Mouse (Mus musculus): ENCODE results near the gene Gna15. TPM values are rescaled to one million over a fixed set of nuclear protein-coding genes. Genes with fewer than 3 reads are reported as not detected.

Gna15 gene
- polyA plus RNA-seq, 1 experiment, result 1.4 TPM

GRCm38 (mm10) chr10:81542727-81543460, 18.9 kb upstream of the Gna15 start:
- WGBS, result 62% methylated on average over 7 of the region's 7 CpGs
- H3K4me1 ChIP-seq (ENCODE audit: control insufficient read depth, insufficient read depth, low read length), result peaks cover 49% of the 10 kb centered on the region
- no peak for TF ChIP-seq POLR2A (IDR thresholded peaks at IDR 0.05; ENCODE audit: borderline replicate concordance, insufficient read depth, low read length)
- TF ChIP-seq CTCF (IDR thresholded peaks at IDR 0.05; ENCODE audit: borderline replicate concordance, insufficient read depth, low read depth, low read length), result no peak
- DNase-seq, result no peak
- H3K4me3 ChIP-seq (replicated peaks; ENCODE audit: insufficient read depth, low read depth, low read length), result peak overlapping the region; percentile 24
- H3K27me3 ChIP-seq (ENCODE audit: control insufficient read depth, insufficient read depth, low read length), result no peaks in the 10 kb centered on the region
- no peak overlapping the region for H3K27ac ChIP-seq (ENCODE audit: insufficient read depth, low read length)

- no peak for DNase-seq
- Histone ChIP-seq H3K27me3 (ENCODE audit: control insufficient read depth, insufficient read depth, low read length) (no peaks in the 10 kb centered on the region), H3K4me3 (replicated peaks; ENCODE audit: insufficient read depth, low read depth, low read length) (no peak overlapping the region), H3K27ac (ENCODE audit: insufficient read depth, low read length) (0 out of 2 replicates have a peak overlapping the region, but pooled peaks have one; percentile 36), H3K4me1 (ENCODE audit: control insufficient read depth, insufficient read depth, low read length) (peaks cover 52% of the 10 kb centered on the region)
- WGBS, result 48% methylated on average over 10 of the region's 10 CpGs
- TF ChIP-seq POLR2A (IDR thresholded peaks at IDR 0.05; ENCODE audit: borderline replicate concordance, insufficient read depth, low read length) (no peak), CTCF (IDR thresholded peaks at IDR 0.05; ENCODE audit: borderline replicate concordance, insufficient read depth, low read depth, low read length) (no peak)
Measured at GRCm38 (mm10) chr10:81541803-81542202, 17.8 kb upstream of the Gna15 start.

GRCm38 (mm10) chr10:81541363-81541762, 17.3 kb upstream of the Gna15 start:
- Histone ChIP-seq H3K27me3 (ENCODE audit: control insufficient read depth, insufficient read depth, low read length) (no peaks in the 10 kb centered on the region), H3K4me3 (replicated peaks; ENCODE audit: insufficient read depth, low read depth, low read length) (no peak overlapping the region), H3K4me1 (ENCODE audit: control insufficient read depth, insufficient read depth, low read length) (peaks cover 52% of the 10 kb centered on the region), H3K27ac (ENCODE audit: insufficient read depth, low read length) (0 out of 2 replicates have a peak overlapping the region, but pooled peaks have one; percentile 36)
- no peak for DNase-seq
- no peak for TF ChIP-seq POLR2A (IDR thresholded peaks at IDR 0.05; ENCODE audit: borderline replicate concordance, insufficient read depth, low read length)
- no peak for TF ChIP-seq CTCF (IDR thresholded peaks at IDR 0.05; ENCODE audit: borderline replicate concordance, insufficient read depth, low read depth, low read length)
- 41% methylated on average over 5 of the region's 5 CpGs for WGBS

GRCm38 (mm10) chr10:81538321-81539048, 14.5 kb upstream of the Gna15 start:
- no peak for DNase-seq

GRCm38 (mm10) chr10:81537429-81537828, 13.4 kb upstream of the Gna15 start:
- Histone ChIP-seq H3K4me1 (ENCODE audit: control insufficient read depth, insufficient read depth, low read length) (peaks cover 43% of the 10 kb centered on the region), H3K27ac (ENCODE audit: insufficient read depth, low read length) (no peak overlapping the region), H3K27me3 (ENCODE audit: control insufficient read depth, insufficient read depth, low read length) (no peaks in the 10 kb centered on the region), H3K4me3 (replicated peaks; ENCODE audit: insufficient read depth, low read depth, low read length) (no peak overlapping the region)
- 94% methylated on average over 2 of the region's 2 CpGs for WGBS
- DNase-seq, result no peak
- TF ChIP-seq CTCF (IDR thresholded peaks at IDR 0.05; ENCODE audit: borderline replicate concordance, insufficient read depth, low read depth, low read length) (no peak), POLR2A (IDR thresholded peaks at IDR 0.05; ENCODE audit: borderline replicate concordance, insufficient read depth, low read length) (no peak)

More at GRCm38 (mm10) chr10:81538321-81539048, 14.5 kb upstream of the Gna15 start:
- TF ChIP-seq CTCF (IDR thresholded peaks at IDR 0.05; ENCODE audit: borderline replicate concordance, insufficient read depth, low read depth, low read length), result no peak
- no peak for TF ChIP-seq POLR2A (IDR thresholded peaks at IDR 0.05; ENCODE audit: borderline replicate concordance, insufficient read depth, low read length)
- 56% methylated on average over 3 of the region's 3 CpGs for WGBS
- H3K27ac ChIP-seq (ENCODE audit: insufficient read depth, low read length), result 0 out of 2 replicates have a peak overlapping the region, but pooled peaks have one; percentile 10
- peaks cover 53% of the 10 kb centered on the region for H3K4me1 ChIP-seq (ENCODE audit: control insufficient read depth, insufficient read depth, low read length)
- H3K27me3 ChIP-seq (ENCODE audit: control insufficient read depth, insufficient read depth, low read length), result no peaks in the 10 kb centered on the region
- no peak overlapping the region for H3K4me3 ChIP-seq (replicated peaks; ENCODE audit: insufficient read depth, low read depth, low read length)

GRCm38 (mm10) chr10:81536734-81537133, 12.7 kb upstream of the Gna15 start:
- TF ChIP-seq POLR2A (IDR thresholded peaks at IDR 0.05; ENCODE audit: borderline replicate concordance, insufficient read depth, low read length) (no peak), CTCF (IDR thresholded peaks at IDR 0.05; ENCODE audit: borderline replicate concordance, insufficient read depth, low read depth, low read length) (peak; percentile 46; the same call in 1 of the 2 replicates)
- WGBS, result 73% methylated on average over 6 of the region's 6 CpGs
- Histone ChIP-seq H3K27ac (ENCODE audit: insufficient read depth, low read length) (no peak overlapping the region), H3K4me1 (ENCODE audit: control insufficient read depth, insufficient read depth, low read length) (peaks cover 38% of the 10 kb centered on the region), H3K4me3 (replicated peaks; ENCODE audit: insufficient read depth, low read depth, low read length) (no peak overlapping the region), H3K27me3 (ENCODE audit: control insufficient read depth, insufficient read depth, low read length) (no peaks in the 10 kb centered on the region)
- DNase-seq, result no peak

GRCm38 (mm10) chr10:81534826-81535225, 10.8 kb upstream of the Gna15 start:
- TF ChIP-seq POLR2A (IDR thresholded peaks at IDR 0.05; ENCODE audit: borderline replicate concordance, insufficient read depth, low read length), result no peak
- no peak for TF ChIP-seq CTCF (IDR thresholded peaks at IDR 0.05; ENCODE audit: borderline replicate concordance, insufficient read depth, low read depth, low read length)
- Histone ChIP-seq H3K4me1 (ENCODE audit: control insufficient read depth, insufficient read depth, low read length) (peaks cover 19% of the 10 kb centered on the region), H3K27ac (ENCODE audit: insufficient read depth, low read length) (no peak overlapping the region), H3K4me3 (replicated peaks; ENCODE audit: insufficient read depth, low read depth, low read length) (no peak overlapping the region), H3K27me3 (ENCODE audit: control insufficient read depth, insufficient read depth, low read length) (no peaks in the 10 kb centered on the region)
- DNase-seq, result no peak
- 83% methylated on average over 16 of the region's 16 CpGs for WGBS

Data from cerebellum, adult 2 months (tissue).